Mouse (Mus musculus) limb, embryonic 14.5 days (tissue): Measurements from ENCODE around the gene Gstt2. TPM values are rescaled to one million over a fixed set of nuclear protein-coding genes. Genes with fewer than 3 reads are reported as not detected.

Source experiments
- ATAC-seq: fragments of 200-750 bp; cut with Nextera tagmentation; 2 replicates; pipeline ENCODE4 v1.8.0; 2017; ENCODE audit warnings: low read depth, moderate number of reproducible peaks, moderate TSS enrichment; ENCODE audit not compliant: low FRiP score
- DNase-seq: peaks from one replicate; pipeline ENCODE4 v3.0.0-alpha.2; 2015; ENCODE audit warnings: low spot score
- H3K27ac ChIP-seq: fragments of 300-500 bp; sonication (generic); replicated peaks from 2 replicates; pipeline ENCODE4 v1.5.1; 2014; ENCODE audit warnings: low read depth, mild to moderate bottlenecking, low read length, moderate library complexity, mixed read lengths
- H3K27me3 ChIP-seq: fragments of 300-500 bp; sonication (generic); 2 replicates; pipeline ENCODE4 v1.6.1; 2014; ENCODE audit warnings: low read length, mixed read lengths; ENCODE audit not compliant: control insufficient read depth, insufficient read depth
- H3K36me3 ChIP-seq: fragments of 300-500 bp; sonication (generic); 2 replicates; pipeline ENCODE4 v1.6.1; 2014; ENCODE audit warnings: mild to moderate bottlenecking, low read length, moderate library complexity, mixed read lengths; ENCODE audit not compliant: control insufficient read depth, insufficient read depth
- H3K4me1 ChIP-seq: fragments of 300-500 bp; sonication (generic); 2 replicates; pipeline ENCODE4 v1.6.1; 2014; ENCODE audit warnings: antibody characterized with exemption, low read length, mixed read lengths; ENCODE audit not compliant: control insufficient read depth, insufficient read depth
- H3K4me2 ChIP-seq: fragments of 300-500 bp; sonication (generic); replicated peaks from 2 replicates; pipeline ENCODE4 v1.6.1; 2014; ENCODE audit warnings: low read depth, mild to moderate bottlenecking, low read length, moderate library complexity; ENCODE audit not compliant: severe bottlenecking
- H3K4me3 ChIP-seq: fragments of 300-500 bp; sonication (generic); replicated peaks from 2 replicates; pipeline ENCODE4 v1.5.1; 2014; ENCODE audit warnings: low read length
- H3K9ac ChIP-seq: fragments of 300-500 bp; sonication (generic); 2 replicates; pipeline ENCODE4 v1.6.1; 2014; ENCODE audit warnings: mild to moderate bottlenecking, low read depth, low read length, moderate library complexity; ENCODE audit not compliant: severe bottlenecking
- H3K9me3 ChIP-seq: fragments of 300-500 bp; sonication (generic); 2 replicates; pipeline ENCODE4 v1.6.1; 2016; ENCODE audit warnings: low read length; ENCODE audit not compliant: control insufficient read depth
- POLR2A ChIP-seq: fragments of 200-500 bp; IDR thresholded peaks from 2 replicates; pipeline ENCODE4 v1.8.0; 2012; ENCODE audit warnings: inconsistent platforms, mild to moderate bottlenecking, moderate library complexity, borderline replicate concordance; ENCODE audit not compliant: insufficient read depth, insufficient read length; ENCODE audit errors: extremely low read depth
- WGBS: fragments of 180-500 bp; shearing (Covaris S2); extraction: QIAGEN DNeasy Blood & Tissue Kit; methylation state at CpG from one replicate; pipeline ENCODE4 v1.1.7; 2014; 5-methylcytosine and 5-hydroxymethylcytosine counted together
- polyA plus RNA-seq, 2 experiments: library from polyadenylated mRNA; depleted of rRNA in 1 of 2; stranded (reverse) in 1 of 2; unstranded in 1 of 2; fragments of >200 nt; fragmentation: Nextera tagmentation in 1 of 2; extraction: Ambion mirVana in 1 of 2; gene quantifications; 2 replicates each; pipeline versions ENCODE4 v1.2.1 to v1.2.3; 2012 to 2014

The Gstt2 gene
- polyA plus RNA-seq, 2 experiments, result 12.3 to 24.8 TPM

- ATAC-seq (no peak), DNase-seq (no peak)
- Histone ChIP-seq H3K27me3 (no peaks in the 10 kb centered on the region), H3K9me3 (no peaks in the 10 kb centered on the region), H3K4me1 (peaks cover 21% of the 10 kb centered on the region), H3K36me3 (no peaks in the 10 kb centered on the region), H3K4me3 (no peak overlapping the region), H3K9ac (no peak overlapping the region), H3K4me2 (no peak overlapping the region), H3K27ac (no peak overlapping the region)
- no peak for TF ChIP-seq POLR2A
- 65% methylated on average over 13 of the region's 13 CpGs for WGBS
Observed at GRCm38 (mm10) chr10:75832272-75832895, 4.8 kb downstream of the Gstt2 start.

DNA sequence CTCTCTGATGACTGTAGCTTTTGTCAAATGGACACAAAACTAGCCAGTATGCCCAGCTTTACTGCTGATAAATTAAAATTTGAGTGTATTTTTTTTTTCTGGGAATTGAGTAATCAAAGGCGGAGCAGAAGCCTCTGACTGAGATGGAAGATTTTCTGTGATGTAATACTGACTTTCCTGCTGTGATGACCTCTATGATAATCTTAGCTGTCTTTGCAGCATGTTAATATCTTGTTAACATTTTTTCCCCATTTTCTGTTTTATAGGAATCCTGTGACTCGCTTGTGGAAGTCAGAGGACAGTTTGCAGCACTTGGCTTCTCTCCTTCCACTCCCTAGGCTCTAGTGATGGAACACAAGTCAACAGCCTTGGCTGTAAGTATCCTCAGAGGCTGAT, 7.0 kb downstream of the Gstt2 start:
- Histone ChIP-seq H3K27ac (no peak overlapping the region), H3K9ac (no peak overlapping the region), H3K27me3 (no peaks in the 10 kb centered on the region), H3K4me2 (no peak overlapping the region), H3K4me3 (no peak overlapping the region), H3K36me3 (no peaks in the 10 kb centered on the region), H3K4me1 (peaks cover 8% of the 10 kb centered on the region), H3K9me3 (no peaks in the 10 kb centered on the region)
- TF ChIP-seq POLR2A, result no peak
- ATAC-seq (no peak), DNase-seq (no peak)
- WGBS, result 79% methylated on average over 2 of the region's 2 CpGs

- H3K4me2 ChIP-seq, result no peak overlapping the region
- no peaks in the 10 kb centered on the region for H3K27me3 ChIP-seq
- ATAC-seq, result no peak
- WGBS, result 71% methylated on average over 2 of the region's 2 CpGs
- H3K4me3 ChIP-seq, result no peak overlapping the region
- no peaks in the 10 kb centered on the region for H3K36me3 ChIP-seq
- H3K27ac ChIP-seq, result no peak overlapping the region
- H3K4me1 ChIP-seq, result peaks cover 4% of the 10 kb centered on the region; the same call in 1 of the 2 replicates
- TF ChIP-seq POLR2A, result no peak
- no peak overlapping the region for H3K9ac ChIP-seq
- DNase-seq, result no peak
- H3K9me3 ChIP-seq, result no peaks in the 10 kb centered on the region
Observed at GRCm38 (mm10) chr10:75829529-75830274, 7.5 kb downstream of the Gstt2 start.

- H3K4me3 ChIP-seq, result no peak overlapping the region
- H3K4me2 ChIP-seq, result no peak overlapping the region
- TF ChIP-seq POLR2A, result no peak
- ATAC-seq, result no peak
- no peak overlapping the region for H3K27ac ChIP-seq
- H3K9ac ChIP-seq, result no peak overlapping the region
- H3K4me1 ChIP-seq, result peaks cover 4% of the 10 kb centered on the region; the same call in 1 of the 2 replicates
- H3K27me3 ChIP-seq, result no peaks in the 10 kb centered on the region
- DNase-seq, result no peak
- H3K9me3 ChIP-seq, result no peaks in the 10 kb centered on the region
- no peaks in the 10 kb centered on the region for H3K36me3 ChIP-seq
Observed at GRCm38 (mm10) chr10:75828500-75828931, 8.7 kb downstream of the Gstt2 start.

DNA sequence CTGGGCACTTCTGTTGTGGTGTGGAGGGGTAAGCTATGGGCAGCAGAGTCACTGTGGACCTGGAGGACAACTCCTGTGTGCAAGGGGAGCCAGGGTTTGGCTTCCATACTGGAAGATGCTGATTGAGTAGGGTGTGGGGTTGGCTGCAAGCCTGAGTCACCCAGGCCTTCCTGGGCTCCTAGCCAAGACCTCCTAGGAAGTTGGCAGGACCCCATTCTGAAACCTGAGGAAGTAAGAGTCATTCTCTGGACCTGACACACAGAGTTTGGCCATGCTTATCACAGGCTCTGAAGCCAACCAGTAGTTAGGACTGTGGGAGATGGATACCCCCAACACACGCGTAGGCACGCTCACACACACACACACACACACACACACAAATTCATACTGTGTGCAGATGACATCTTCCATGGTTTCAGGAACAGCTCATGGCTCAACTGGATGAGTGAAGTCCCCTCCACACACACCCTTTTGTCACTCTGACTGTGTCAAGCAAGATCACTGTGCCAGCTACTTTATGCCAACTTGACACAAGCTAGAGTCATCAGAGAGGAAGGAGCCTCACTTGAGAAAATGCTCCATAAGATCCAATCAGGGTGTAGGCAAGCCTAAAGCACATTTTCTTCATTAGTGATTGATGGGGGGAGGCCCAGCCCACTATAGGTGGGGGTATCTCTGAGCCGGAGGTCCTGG, 9.4 kb downstream of the Gstt2 start:
- 97% methylated on average over 4 of the region's 4 CpGs for WGBS
- H3K9me3 ChIP-seq, result no peaks in the 10 kb centered on the region
- DNase-seq (peak; percentile 49), ATAC-seq (no peak)
- H3K4me1 ChIP-seq, result peaks cover 4% of the 10 kb centered on the region; the same call in 1 of the 2 replicates
- H3K36me3 ChIP-seq, result no peaks in the 10 kb centered on the region
- no peak for TF ChIP-seq POLR2A
- no peak overlapping the region for H3K27ac ChIP-seq
- no peaks in the 10 kb centered on the region for H3K27me3 ChIP-seq
- H3K9ac ChIP-seq, result no peak overlapping the region
- no peak overlapping the region for H3K4me3 ChIP-seq
- H3K4me2 ChIP-seq, result no peak overlapping the region
